8 mouse cellular contexts compared by ENCODE assay signal in the genomic region with DNA sequence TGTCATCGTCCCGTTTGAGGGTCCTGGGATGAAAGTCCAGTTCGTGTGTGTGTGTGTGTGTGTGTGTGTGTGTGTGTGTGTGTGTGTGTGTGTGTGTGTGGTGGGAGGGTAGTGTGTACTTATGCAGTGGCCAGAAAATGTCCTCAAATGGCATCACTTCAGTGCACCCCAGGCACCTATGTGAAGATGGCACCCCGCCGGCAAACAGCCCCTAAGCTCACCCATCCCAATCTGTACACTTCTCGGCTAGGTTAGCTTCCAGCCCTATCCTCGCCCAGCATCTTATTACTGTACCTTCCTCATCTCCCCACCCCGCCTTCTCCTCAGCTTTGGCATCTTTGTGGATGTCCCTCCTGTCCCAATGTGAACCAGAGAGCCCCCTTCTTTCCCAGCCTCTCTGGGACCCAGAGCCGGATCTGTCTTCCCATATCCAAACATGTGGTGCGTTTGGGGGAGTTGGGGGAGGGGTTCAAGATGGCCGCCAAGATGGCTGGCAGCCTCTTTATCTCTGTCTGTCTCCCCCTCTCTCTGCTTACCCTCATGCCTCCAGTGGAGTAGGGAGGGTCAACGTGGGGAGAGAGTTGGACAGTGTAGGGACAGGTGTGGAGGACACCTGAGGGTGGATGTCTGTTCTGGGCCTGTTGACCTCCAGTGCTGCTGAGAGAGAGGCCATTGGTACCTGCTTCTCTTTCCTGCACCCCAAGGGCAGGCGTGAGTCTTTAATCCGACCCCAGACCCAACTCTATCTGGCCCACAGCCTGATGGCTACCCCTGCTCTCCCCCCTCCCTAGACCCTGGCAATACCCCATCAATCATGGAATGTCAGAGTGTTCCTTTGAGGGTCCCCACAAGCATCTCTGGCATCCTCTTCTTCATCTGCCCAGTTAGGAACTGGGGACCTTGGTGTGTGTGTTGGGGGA. TPM values are rescaled to one million over a fixed set of nuclear protein-coding genes. Genes with fewer than 3 reads are reported as not detected.
A peak's percentile ranks its signal among the peaks of the same experiment; 100 is the strongest.
DNase-seq lines count a peak whose midpoint lies in the region; ATAC-seq and TF ChIP-seq lines count a peak whose summit lies in the region.

No protein-coding gene starts in this region.

- no peaks in the 10 kb centered on the region for H3K27me3 ChIP-seq in kidney, adult 2 months (replicated peaks; ENCODE audit: control insufficient read depth, insufficient read depth, low read length)
- 0 out of 2 replicates have a peak, but pooled peaks cover under 1% of the 10 kb centered on the region for H3K27me3 ChIP-seq in forebrain, embryonic 13.5 days
- peaks cover 51% of the 10 kb centered on the region for H3K27me3 ChIP-seq in liver, embryonic 16.5 days (ENCODE audit: control insufficient read depth, insufficient read depth, low read depth, low read length)

- peak overlapping the region; percentile 77 for H3K4me2 ChIP-seq in forebrain, embryonic 13.5 days
- peak overlapping the region; percentile 85; the same call in 1 of the 2 replicates for H3K4me2 ChIP-seq in liver, embryonic 16.5 days (ENCODE audit: low read depth, low read length)

- no peak for ATAC-seq in forebrain, embryonic 13.5 days
- ATAC-seq in liver, embryonic 16.5 days (ENCODE audit: low read depth): no peak

- TF ChIP-seq POLR2A in kidney, adult 2 months (IDR thresholded peaks at IDR 0.05; ENCODE audit: low read depth, low read length): no peak

- no peaks in the 10 kb centered on the region for H3K9me3 ChIP-seq in forebrain, embryonic 13.5 days (replicated peaks)
- H3K9me3 ChIP-seq in liver, embryonic 16.5 days (replicated peaks; ENCODE audit: control insufficient read depth, low read length): no peaks in the 10 kb centered on the region

- no peaks in the 10 kb centered on the region for H3K4me1 ChIP-seq in kidney, adult 2 months (ENCODE audit: control insufficient read depth, insufficient read depth, low read length)
- peaks cover 57% of the 10 kb centered on the region for H3K4me1 ChIP-seq in forebrain, embryonic 13.5 days
- peaks cover 11% of the 10 kb centered on the region for H3K4me1 ChIP-seq in liver, embryonic 16.5 days (ENCODE audit: control insufficient read depth, low read depth, low read length)

- peak overlapping the region; percentile 92 for H3K9ac ChIP-seq in forebrain, embryonic 13.5 days
- no peak overlapping the region for H3K9ac ChIP-seq in liver, embryonic 16.5 days (ENCODE audit: low read depth, low read length)

- no peak overlapping the region for H3K27ac ChIP-seq in kidney, adult 2 months (ENCODE audit: insufficient read depth, low read depth, low read length)
- peak overlapping the region; percentile 99 for H3K27ac ChIP-seq in forebrain, embryonic 13.5 days
- H3K27ac ChIP-seq in liver, embryonic 16.5 days (ENCODE audit: low read length): no peak overlapping the region

- peak overlapping the region; percentile 89; the same call in 1 of the 2 replicates for H3K4me3 ChIP-seq in kidney, adult 2 months (ENCODE audit: insufficient read depth, low read depth, low read length)
- peak overlapping the region; percentile 71 for H3K4me3 ChIP-seq in forebrain, embryonic 13.5 days
- H3K4me3 ChIP-seq in liver, embryonic 16.5 days (ENCODE audit: low read depth, low read length): no peak overlapping the region

- TF ChIP-seq CTCF in kidney, adult 2 months (conservative IDR thresholded peaks at IDR 0.05; ENCODE audit: insufficient read depth, insufficient read length, low read depth, low read length): no peak

- 34% methylated on average over 14 of the region's 14 CpGs for WGBS in kidney, adult 2 months
- 11% methylated on average over 12 of the region's 14 CpGs for WGBS in forebrain, embryonic 13.5 days
- WGBS in liver, embryonic 16.5 days (ENCODE audit: insufficient replicate concordance): 32% methylated on average over 14 of the region's 14 CpGs

- no peak for DNase-seq in kidney, adult 2 months
- no peak for DNase-seq in kidney, adult 18-20 months
- peak; percentile 47 for DNase-seq in MN1 (ENCODE audit: low spot score)
- no peak for DNase-seq in Muller cell, postnatal 12 days (ENCODE audit: inconsistent ontology term)
- no peak for DNase-seq in thymus, postnatal 25 days
- no peak for DNase-seq in kidney, postnatal 4 days

- no peaks in the 10 kb centered on the region for H3K36me3 ChIP-seq in kidney, adult 2 months (ENCODE audit: control insufficient read depth, insufficient read depth, low read length)
- peaks cover 11% of the 10 kb centered on the region; the same call in 1 of the 2 replicates for H3K36me3 ChIP-seq in forebrain, embryonic 13.5 days (ENCODE audit: poor library complexity, severe bottlenecking)
- no peaks in the 10 kb centered on the region for H3K36me3 ChIP-seq in liver, embryonic 16.5 days (ENCODE audit: control insufficient read depth, insufficient read depth)

RNA-seq across cellular contexts. Expression of a gene that starts 1.9 kb away (rescaled TPM):
- 28.7 and 44.4 TPM in 2 replicates for polyA plus RNA-seq in kidney, adult 2 months (2012; rRNA removed)
- 32.8 and 38.5 TPM in 2 replicates for polyA plus RNA-seq in forebrain, embryonic 13.5 days (2015; fragmentation: Nextera tagmentation; extraction: Ambion mirVana)
- polyA plus RNA-seq in liver, embryonic 16.5 days (2015; fragmentation: Nextera tagmentation; extraction: Ambion mirVana): 0.86 and 1.2 TPM in 2 replicates

RNA-seq across cellular contexts. Expression of a gene that starts 53.2 kb away (rescaled TPM):
- polyA plus RNA-seq in kidney, adult 2 months (2012; rRNA removed): 2.7 and 3.2 TPM in 2 replicates
- polyA plus RNA-seq in forebrain, embryonic 13.5 days (2015; fragmentation: Nextera tagmentation; extraction: Ambion mirVana): 0.67 and 0.98 TPM in 2 replicates
- polyA plus RNA-seq in liver, embryonic 16.5 days (2015; fragmentation: Nextera tagmentation; extraction: Ambion mirVana): 0.41 and 0.43 TPM in 2 replicates

RNA-seq across cellular contexts. Expression of a gene that starts 53.5 kb away (rescaled TPM):
- polyA plus RNA-seq in kidney, adult 2 months (2012; rRNA removed): 2.0 and 3.6 TPM in 2 replicates
- 44.0 and 44.9 TPM in 2 replicates for polyA plus RNA-seq in forebrain, embryonic 13.5 days (2015; fragmentation: Nextera tagmentation; extraction: Ambion mirVana)
- polyA plus RNA-seq in liver, embryonic 16.5 days (2015; fragmentation: Nextera tagmentation; extraction: Ambion mirVana): 108 and 110 TPM in 2 replicates

Comparison
In these comparisons a context has a peak if more than half of its experiments do, and no peak if none do; other contexts are left out.
1. RNA of a gene that starts 1.9 kb away (polyA plus RNA-seq): 32.8 to 38.5 TPM in forebrain, embryonic 13.5 days and 28.7 to 44.4 TPM in kidney, adult 2 months; 0.86 to 1.2 TPM in liver, embryonic 16.5 days; every median in the first group is over 10 times any median in the second.